Mouse (Mus musculus) liver, embryonic 14.5 days (tissue): ENCODE data around the gene Lsr. TPM values are rescaled to one million over a fixed set of nuclear protein-coding genes. Genes with fewer than 3 reads are reported as not detected.

Source experiments
- ATAC-seq: fragments of 200-750 bp; cut with Nextera tagmentation; 2 replicates; pipeline ENCODE4 v1.8.0; 2017; ENCODE audit warnings: moderate number of reproducible peaks, mild to moderate bottlenecking, moderate library complexity; ENCODE audit not compliant: insufficient read depth
- DNase-seq, 3 experiments: peaks; one replicate each; pipeline ENCODE4 v3.0.0-alpha.2; 2012 to 2013; ENCODE audit warnings: low read depth in 3 of 3, low spot score in 3 of 3
- H3K27ac ChIP-seq: fragments of 300-500 bp; sonication (generic); 2 replicates; pipeline ENCODE4 v1.5.1; 2014; ENCODE audit warnings: moderate library complexity, mild to moderate bottlenecking, control low read depth, inconsistent platforms
- H3K27me3 ChIP-seq: fragments of 300-500 bp; sonication (generic); 2 replicates; pipeline ENCODE4 v1.6.1; 2014; ENCODE audit warnings: mild to moderate bottlenecking, low read length, moderate library complexity; ENCODE audit not compliant: control insufficient read depth, insufficient read depth
- H3K36me3 ChIP-seq: fragments of 300-500 bp; sonication (generic); replicated peaks from 2 replicates; pipeline ENCODE4 v1.6.1; 2014; ENCODE audit warnings: low read depth; ENCODE audit not compliant: control insufficient read depth, insufficient read depth
- H3K4me1 ChIP-seq, 2 experiments: fragments of 200-500 bp in 1 of 2; fragments of 300-500 bp in 1 of 2; sonication (generic) in 1 of 2; replicated peaks; 2 replicates each; pipeline ENCODE4 v1.6.1; 2012 to 2014; ENCODE audit warnings: antibody characterized with exemption in 1 of 2, inconsistent platforms in 1 of 2, low read length in 1 of 2; ENCODE audit not compliant: control insufficient read depth in 2 of 2, insufficient read depth in 2 of 2
- H3K4me2 ChIP-seq: fragments of 300-500 bp; sonication (generic); 2 replicates; pipeline ENCODE4 v1.6.1; 2014; ENCODE audit warnings: low read depth, mild to moderate bottlenecking, control low read depth, moderate library complexity
- H3K4me3 ChIP-seq, 2 experiments: fragments of 200-500 bp in 1 of 2; fragments of 300-500 bp in 1 of 2; sonication (generic) in 1 of 2; 2 replicates each; pipeline ENCODE4 v1.5.1; 2012 to 2014; ENCODE audit warnings: low read depth in 2 of 2, low read length in 2 of 2, mild to moderate bottlenecking in 2 of 2, control low read depth in 1 of 2, inconsistent platforms in 1 of 2, moderate library complexity in 1 of 2; ENCODE audit not compliant: insufficient read depth in 1 of 2
- H3K9ac ChIP-seq: fragments of 300-500 bp; sonication (generic); replicated peaks from 2 replicates; pipeline ENCODE4 v1.6.1; 2014; ENCODE audit warnings: mild to moderate bottlenecking, control low read depth, moderate library complexity
- H3K9me3 ChIP-seq: fragments of 300-500 bp; sonication (generic); 2 replicates; pipeline ENCODE4 v1.6.1; 2016; ENCODE audit warnings: low read length, mixed read lengths; ENCODE audit not compliant: control insufficient read depth
- CTCF ChIP-seq: IDR thresholded peaks from 2 replicates; pipeline ENCODE4 v1.5.1; 2016; ENCODE audit warnings: antibody characterized with exemption, low read depth, control low read depth
- EP300 ChIP-seq: IDR thresholded peaks from 2 replicates; pipeline ENCODE4 v1.6.1; 2016; ENCODE audit warnings: antibody characterized with exemption, low read depth
- WGBS: fragments of 180-500 bp; shearing (Covaris S2); extraction: QIAGEN DNeasy Blood & Tissue Kit; methylation state at CpG from one replicate; pipeline ENCODE4 v1.1.7; 2014; ENCODE audit not compliant: insufficient replicate concordance; 5-methylcytosine and 5-hydroxymethylcytosine counted together
- polyA plus RNA-seq, 2 experiments: library from polyadenylated mRNA; depleted of rRNA in 1 of 2; stranded (reverse) in 1 of 2; unstranded in 1 of 2; fragments of >200 nt; fragmentation: Nextera tagmentation in 1 of 2; extraction: Ambion mirVana in 1 of 2; gene quantifications; 2 replicates each; pipeline versions ENCODE4 v1.2.1 to v1.2.3; 2012 to 2014

Gene Lsr
- polyA plus RNA-seq, 2 experiments: 14.3 to 15.1 TPM

DNA sequence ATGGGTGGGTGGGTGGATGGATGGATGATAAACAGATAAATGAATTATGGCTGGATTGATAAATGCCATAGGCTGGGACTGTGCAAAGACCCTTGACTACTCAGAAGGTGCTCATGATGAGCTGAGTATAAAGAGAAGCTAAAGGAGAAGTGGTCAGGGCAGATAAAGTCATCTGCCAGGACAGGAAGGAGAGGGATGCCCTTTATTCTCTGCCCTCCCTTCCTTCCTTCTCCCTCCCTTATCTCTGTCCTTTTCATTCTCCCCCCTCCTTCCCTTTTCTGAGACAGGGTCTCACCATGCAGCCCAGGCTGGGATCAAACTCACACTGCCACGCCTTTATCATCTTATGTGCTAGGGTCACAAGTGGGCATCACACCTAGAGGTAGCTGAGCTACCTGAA lies 34.5 kb upstream of the Lsr start:
- 22% methylated on average over 1 of the region's 1 CpGs for WGBS
- Histone ChIP-seq H3K9ac (no peak overlapping the region), H3K27me3 (no peaks in the 10 kb centered on the region), H3K27ac (no peak overlapping the region), H3K4me1 (peaks cover 0 to 6% of the 10 kb centered on the region in 2 experiments; a peak in 2 of 4 replicates), H3K9me3 (no peaks in the 10 kb centered on the region), H3K36me3 (no peaks in the 10 kb centered on the region), H3K4me2 (no peak overlapping the region), H3K4me3 (no peak overlapping the region)
- TF ChIP-seq EP300 (no peak), CTCF (no peak)
- ATAC-seq: no peak
- no peak for DNase-seq

- no peak overlapping the region for H3K4me3 ChIP-seq
- H3K4me2 ChIP-seq: no peak overlapping the region
- TF ChIP-seq CTCF (no peak), EP300 (no peak)
- no peak overlapping the region for H3K9ac ChIP-seq
- no peaks in the 10 kb centered on the region for H3K36me3 ChIP-seq
- H3K27me3 ChIP-seq: no peaks in the 10 kb centered on the region
- DNase-seq (peak in 2 of 3 experiments; percentile 26 to 40), ATAC-seq (peak; percentile 50)
- H3K4me1 ChIP-seq: peaks cover 0 to 6% of the 10 kb centered on the region in 2 experiments; a peak in 2 of 4 replicates
- WGBS: 9% methylated on average over 8 of the region's 8 CpGs
- H3K9me3 ChIP-seq: no peaks in the 10 kb centered on the region
- no peak overlapping the region for H3K27ac ChIP-seq
Observed at GRCm38 (mm10) chr7:31002650-31003049, 29.4 kb upstream of the Lsr start.

DNA sequence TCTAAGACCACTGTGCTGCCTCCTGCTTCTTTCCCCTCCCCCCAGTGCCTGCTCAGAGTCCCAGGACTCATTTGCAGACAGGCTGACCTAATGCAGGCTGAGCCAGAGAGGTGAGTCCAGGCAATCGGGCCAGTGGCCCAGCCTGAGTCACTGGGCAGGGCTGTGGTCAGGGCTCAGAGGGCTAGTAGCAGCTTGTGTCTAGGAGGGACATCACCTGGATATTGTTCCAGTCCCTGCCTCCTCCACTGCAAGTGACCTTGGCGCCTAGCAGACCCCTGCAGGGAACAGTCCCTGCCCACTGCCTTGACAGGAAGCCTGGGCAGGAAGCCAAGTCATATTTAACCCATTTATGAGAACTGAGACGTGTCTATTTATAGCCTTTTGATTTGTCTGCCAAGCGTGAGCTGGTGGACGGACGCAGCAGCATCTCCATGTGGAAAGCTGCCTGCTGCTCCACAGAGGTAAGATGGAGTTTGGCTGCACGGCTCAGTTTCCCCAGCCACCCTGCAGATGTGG lies 27.3 kb upstream of the Lsr start:
- Histone ChIP-seq H3K9ac (no peak overlapping the region), H3K36me3 (no peaks in the 10 kb centered on the region), H3K27ac (no peak overlapping the region), H3K27me3 (no peaks in the 10 kb centered on the region), H3K4me3 (no peak overlapping the region), H3K9me3 (no peaks in the 10 kb centered on the region; the same call in 1 of the 2 replicates), H3K4me1 (peaks cover 0 to 6% of the 10 kb centered on the region in 2 experiments; a peak in 2 of 4 replicates), H3K4me2 (no peak overlapping the region)
- DNase-seq (no peak), ATAC-seq (no peak)
- 3% methylated on average over 7 of the region's 7 CpGs for WGBS
- TF ChIP-seq EP300 (no peak), CTCF (no peak)

DNA sequence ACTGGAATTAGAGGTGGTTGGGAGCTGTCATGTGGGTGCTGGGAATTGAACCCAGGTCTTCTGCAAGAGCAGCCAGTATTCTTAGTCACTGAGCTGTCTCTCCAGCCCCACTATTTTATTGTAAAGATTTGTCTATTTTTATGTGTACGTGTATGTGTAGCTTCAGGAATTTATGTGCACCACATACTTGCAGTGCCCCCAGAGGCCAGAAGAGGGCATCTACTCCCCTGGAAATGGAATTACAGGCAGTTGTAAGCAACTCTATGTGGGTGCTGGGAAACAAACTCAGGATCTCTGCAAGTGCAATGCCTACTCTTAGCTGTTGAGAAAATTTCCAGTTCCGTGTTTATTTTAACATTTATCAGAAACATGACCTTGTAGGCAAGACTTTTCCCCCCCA lies 23.2 kb upstream of the Lsr start:
- peak; percentile 36; the same call in 1 of the 2 replicates for TF ChIP-seq CTCF
- no peak for TF ChIP-seq EP300
- Histone ChIP-seq H3K27me3 (no peaks in the 10 kb centered on the region), H3K9me3 (no peaks in the 10 kb centered on the region; the same call in 1 of the 2 replicates), H3K4me2 (no peak overlapping the region), H3K27ac (no peak overlapping the region), H3K36me3 (no peaks in the 10 kb centered on the region), H3K9ac (no peak overlapping the region), H3K4me1 (no peaks in the 10 kb centered on the region; a peak in 1 of 4 replicates), H3K4me3 (no peak overlapping the region)
- DNase-seq (no peak), ATAC-seq (no peak)
- 74% methylated on average over 2 of the region's 2 CpGs for WGBS

GRCm38 (mm10) chr7:30993986-30994385 lies 20.7 kb upstream of the Lsr start:
- H3K27ac ChIP-seq: no peak overlapping the region
- no peaks in the 10 kb centered on the region for H3K4me1 ChIP-seq
- H3K27me3 ChIP-seq: no peaks in the 10 kb centered on the region
- H3K36me3 ChIP-seq: no peaks in the 10 kb centered on the region
- no peak overlapping the region for H3K9ac ChIP-seq
- WGBS: 80% methylated on average over 5 of the region's 5 CpGs
- no peak overlapping the region for H3K4me2 ChIP-seq
- TF ChIP-seq CTCF (no peak), EP300 (no peak)
- no peaks in the 10 kb centered on the region; the same call in 1 of the 2 replicates for H3K9me3 ChIP-seq
- no peak for ATAC-seq
- no peak overlapping the region for H3K4me3 ChIP-seq
- no peak for DNase-seq
